Mouse (Mus musculus): ENCODE measurements around the gene Cyp1a1.

Cyp1a1 gene

DNA sequence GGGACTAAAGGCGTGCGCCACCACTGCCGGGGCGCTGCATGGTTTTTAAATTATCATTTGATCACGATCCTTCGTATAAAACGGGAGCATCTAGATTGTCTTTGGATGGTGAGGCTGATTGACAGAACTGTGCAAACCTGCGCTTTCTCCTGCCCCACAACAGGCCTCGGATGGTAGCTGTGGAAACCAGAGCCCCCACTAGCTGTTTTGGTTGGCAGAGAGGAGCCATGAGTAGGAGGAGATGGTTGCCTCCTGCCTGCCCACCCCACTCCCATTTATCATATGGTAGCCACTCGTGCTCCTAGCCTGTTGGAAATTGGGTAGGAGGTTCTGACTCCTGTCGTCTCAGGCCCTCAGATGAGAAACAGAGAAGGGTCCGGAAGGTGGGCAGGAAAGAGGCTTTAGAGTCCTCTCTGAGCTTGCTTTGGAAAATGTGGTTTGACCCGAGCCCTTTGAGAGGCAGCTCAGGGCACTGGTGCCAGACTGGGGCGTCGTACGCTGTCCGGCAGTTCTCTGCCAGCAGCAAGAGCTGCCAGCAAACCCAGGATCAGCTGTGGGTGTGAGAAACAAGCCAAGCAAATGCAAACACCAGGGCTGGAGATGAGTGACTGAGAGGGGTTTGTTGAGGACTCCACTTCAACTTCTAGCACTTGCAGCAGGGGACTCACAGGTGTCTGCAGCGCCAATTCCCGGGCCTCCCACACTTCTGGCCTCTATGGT is 30.9 kb upstream of the Cyp1a1 start:
- DNase-seq (ENCODE audit: low read depth, low spot score): no peak

DNA sequence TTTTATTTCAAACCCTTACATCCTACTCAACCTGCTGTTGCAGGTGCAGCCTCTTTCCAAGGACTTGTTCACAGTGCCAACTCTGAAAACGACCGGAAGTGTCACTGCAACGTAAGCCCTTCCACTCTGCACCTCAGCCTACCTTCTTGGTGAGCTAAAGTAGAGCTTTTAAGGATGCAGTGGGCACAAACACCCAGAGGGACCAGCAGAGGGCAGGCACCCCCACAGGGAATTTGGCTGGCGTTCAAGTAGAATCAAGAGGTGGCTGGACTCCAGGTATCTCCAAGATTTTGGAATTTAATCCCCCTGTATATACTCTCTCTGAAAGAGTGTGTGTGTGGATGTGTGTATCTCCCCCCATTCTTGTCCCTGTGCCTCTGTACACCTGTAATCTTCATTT is 29.9 kb upstream of the Cyp1a1 start:
- no peak for DNase-seq (ENCODE audit: low read depth, low spot score)

DNA sequence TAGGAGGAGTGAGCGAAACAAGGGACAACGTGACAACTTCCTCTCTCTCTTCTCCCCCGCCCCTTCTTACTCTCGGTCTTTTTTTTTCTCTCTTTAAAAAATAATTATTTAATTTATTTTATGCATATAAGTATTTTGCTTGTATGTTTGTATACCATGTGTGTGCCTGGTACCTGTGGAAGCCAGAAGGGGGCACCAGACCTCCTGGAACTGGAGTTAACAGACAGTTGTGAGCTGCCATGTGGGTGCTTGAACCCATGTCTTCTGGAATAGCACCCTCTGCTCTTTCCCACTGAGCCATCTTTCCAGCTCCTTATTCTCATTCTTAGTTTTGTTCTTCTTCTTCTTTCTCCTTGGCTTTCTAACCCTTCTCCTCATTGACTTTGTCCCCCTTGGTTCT is 28.8 kb upstream of the Cyp1a1 start:
- no peak for DNase-seq (ENCODE audit: low read depth, low spot score)

DNA sequence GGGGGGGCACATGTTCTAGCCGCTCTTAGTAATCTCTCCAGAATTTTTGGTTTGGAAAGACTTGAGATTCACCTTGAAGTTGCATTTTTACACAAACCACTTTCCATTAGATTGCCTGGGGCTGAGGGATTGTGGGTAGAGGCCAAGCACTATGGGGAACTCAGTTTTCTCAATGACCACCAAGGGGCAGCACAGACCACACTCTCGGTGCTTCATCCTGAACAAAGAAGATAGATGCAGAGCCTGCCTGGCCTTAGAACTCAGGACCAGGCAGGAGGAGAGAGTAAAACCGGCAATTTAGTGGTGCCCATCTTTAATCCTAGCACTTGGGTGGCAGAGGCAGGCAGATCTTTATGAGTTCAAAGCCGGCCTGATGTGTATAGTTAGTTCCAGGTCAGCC is 28.0 kb upstream of the Cyp1a1 start:
- DNase-seq (ENCODE audit: low read depth, low spot score): peak; percentile 65

DNA sequence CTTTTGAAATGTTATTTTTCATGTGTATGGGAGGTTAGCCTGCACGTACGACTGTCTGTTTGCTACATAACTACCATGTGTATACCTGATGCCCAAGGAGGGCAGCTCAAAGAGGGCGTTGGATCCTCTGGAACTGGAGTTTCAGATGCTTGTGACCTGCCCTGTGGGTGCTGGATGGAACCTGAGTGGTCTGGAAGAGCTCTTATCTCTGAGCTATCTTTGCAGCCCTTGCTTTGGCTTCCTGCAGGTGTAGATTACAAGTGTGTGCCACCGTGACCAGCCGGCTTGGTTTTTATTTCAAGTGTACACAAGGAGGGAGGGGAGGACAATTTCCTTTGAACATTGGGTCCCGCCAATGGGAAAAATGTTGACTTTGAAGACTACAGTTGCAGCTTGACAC is 27.2 kb upstream of the Cyp1a1 start:
- no peak for DNase-seq (ENCODE audit: low read depth, low spot score)

DNA sequence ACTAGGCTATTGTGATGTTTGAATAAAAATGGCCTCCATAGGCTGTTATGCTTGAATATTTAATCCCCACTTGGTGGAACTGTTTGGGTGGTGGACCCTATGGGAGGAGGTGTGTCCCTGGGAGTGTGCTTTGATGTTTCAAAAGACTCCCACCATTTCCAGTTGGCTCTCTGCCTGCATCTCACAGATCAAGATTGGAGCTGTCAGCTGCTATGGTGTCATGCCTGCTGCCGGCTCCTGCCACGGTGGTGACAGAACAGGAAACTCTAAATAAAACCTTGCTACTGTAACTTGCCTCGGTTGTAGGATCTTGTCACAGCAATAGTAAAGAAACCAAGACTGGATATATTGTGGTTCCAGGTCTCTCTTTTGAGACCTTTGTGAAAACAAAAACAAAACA is 26.2 kb upstream of the Cyp1a1 start:
- no peak for DNase-seq (ENCODE audit: low read depth, low spot score)

DNA sequence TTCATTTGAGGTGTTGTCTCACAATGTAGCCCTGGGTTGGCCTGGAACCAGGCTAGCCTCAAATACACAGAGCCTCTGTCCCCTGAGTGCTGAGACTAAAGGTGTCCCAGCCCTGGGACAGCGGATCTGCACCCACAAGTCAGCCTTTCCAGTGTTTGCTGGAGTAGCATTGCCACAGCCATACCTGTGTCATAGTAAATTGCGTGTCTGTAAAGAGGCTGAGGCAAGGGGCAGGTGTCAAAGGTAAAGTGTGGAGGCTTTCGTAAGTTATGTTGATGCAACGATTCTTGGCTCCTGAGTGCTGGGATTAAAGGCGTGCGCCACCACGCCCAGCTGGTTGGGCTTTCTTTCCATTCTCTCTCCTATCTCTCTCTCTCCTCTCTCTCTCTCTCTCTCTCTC is 23.1 kb upstream of the Cyp1a1 start:
- DNase-seq (ENCODE audit: low read depth, low spot score): no peak

DNA sequence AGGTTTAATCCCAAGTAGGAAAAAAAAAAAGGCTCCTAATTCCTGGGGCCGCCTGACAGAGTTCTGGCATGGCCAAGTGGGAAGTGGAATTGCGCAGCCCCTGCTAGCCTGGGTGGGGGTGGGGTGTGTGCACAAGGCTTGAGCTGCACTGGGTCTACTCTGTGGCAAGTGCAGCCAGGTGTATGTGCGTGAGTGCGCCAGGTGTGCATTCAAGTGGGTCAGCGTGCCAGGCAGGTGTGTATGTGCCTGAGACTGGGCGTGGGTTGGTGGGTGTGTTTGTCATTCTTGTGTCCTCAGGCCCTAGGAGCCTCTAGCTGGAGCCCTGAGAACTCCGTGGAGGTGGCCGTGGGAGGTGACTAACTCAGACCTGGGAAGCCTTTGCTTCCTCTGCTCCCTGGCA is 21.2 kb upstream of the Cyp1a1 start:
- no peak for DNase-seq (ENCODE audit: low read depth, low spot score)

DNA sequence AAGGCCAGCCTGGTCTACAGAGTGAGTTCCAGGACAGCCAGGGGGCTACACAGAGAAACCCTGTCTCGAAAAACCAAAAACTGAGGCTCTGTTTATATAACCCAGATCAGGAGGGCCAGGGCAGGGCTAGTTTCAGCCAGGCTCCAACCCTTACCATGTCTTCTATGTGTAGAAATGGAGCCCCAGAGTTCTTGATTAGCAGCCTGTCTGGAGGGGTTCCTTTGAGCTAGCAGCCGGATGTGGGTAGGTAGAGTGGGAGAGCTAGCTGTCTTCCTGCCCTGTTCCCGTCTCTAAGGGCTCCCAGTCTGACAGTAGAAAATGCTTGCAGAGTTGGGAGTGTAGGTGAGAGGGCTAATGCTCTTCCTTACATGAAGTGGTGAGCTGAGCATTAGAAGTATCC is 20.6 kb upstream of the Cyp1a1 start:
- no peak for DNase-seq (ENCODE audit: low read depth, low spot score)

DNA sequence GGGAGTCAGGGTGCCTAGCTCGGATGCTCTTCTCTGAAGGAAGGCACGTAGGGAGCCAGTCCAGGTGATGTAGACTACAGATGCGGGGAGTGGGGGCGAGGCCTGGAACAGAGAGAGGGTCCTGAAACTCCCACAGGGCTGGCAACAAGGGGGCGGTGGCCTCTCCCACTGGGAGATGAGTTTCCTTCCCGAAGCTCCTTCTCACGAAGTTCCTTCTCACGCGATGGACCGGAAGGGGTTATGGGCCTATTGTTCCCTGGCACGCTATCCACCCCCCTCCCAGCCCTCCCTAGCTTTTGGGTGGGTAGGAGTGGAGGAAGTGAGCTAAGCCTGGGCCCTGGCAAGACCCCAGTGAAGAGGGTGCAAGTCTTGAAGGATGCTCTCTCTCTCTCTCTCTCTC is 19.9 kb upstream of the Cyp1a1 start:
- no peak for DNase-seq (ENCODE audit: low read depth, low spot score)

DNA sequence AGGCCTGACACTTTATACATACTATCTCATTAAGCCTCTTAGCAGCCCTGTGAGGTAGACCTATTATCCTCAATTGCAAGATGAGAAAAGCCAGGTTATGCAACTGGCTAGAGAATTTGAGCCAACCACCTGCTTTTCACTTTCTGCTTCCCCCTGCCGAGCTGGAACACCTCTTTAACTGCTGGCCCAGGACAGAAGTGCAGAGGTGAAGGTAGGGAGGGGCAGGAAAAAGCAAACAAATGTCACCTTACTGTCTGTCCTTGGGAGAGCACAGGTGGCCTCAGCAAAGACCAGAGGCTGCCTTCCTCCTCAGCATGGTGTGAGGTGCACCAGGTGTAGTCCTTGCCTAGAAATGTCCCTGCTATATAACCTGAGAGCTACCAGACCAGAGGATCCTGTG is 19.5 kb upstream of the Cyp1a1 start:
- DNase-seq (ENCODE audit: low read depth, low spot score): no peak

DNA sequence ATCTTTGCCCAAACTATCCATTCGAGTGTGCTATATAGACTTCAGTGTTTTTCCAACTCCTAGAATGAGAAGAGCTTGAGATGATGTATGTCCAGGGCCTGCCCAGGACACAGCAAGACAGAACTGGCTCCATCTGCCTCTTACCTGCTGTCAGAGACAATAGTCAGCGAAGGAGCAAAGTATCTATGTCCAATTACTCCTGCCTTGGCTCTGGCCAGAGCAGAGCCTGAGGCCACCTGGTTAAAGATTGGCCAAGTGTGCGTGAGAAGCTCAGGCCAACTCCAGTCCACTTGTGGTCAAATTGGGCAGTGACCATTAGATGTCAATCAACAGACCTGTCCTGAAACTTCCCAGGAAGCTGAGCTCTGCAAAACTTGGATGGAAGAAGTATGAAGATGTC is 18.2 kb upstream of the Cyp1a1 start:
- no peak for DNase-seq (ENCODE audit: low read depth, low spot score)

DNA sequence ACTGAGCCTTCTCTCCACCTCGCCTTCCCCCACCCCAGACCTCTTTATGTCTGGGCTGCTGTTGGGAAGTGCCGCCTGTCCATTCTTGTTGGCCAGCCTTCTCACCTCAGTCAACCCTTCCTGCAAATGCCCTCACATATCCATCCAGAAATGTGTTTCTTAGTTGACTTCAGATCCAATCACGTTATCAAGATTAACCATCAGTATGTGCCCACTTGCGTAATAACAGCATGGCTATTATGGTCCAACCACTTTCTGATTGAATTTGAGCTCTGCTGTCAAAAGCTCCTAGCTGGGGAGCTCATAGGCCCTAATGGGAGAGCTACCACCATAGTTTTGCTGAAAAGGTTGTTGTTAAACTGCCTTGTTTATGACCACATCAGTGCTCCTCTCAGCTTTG is 16.7 kb upstream of the Cyp1a1 start:
- DNase-seq (ENCODE audit: low read depth, low spot score): no peak

DNA sequence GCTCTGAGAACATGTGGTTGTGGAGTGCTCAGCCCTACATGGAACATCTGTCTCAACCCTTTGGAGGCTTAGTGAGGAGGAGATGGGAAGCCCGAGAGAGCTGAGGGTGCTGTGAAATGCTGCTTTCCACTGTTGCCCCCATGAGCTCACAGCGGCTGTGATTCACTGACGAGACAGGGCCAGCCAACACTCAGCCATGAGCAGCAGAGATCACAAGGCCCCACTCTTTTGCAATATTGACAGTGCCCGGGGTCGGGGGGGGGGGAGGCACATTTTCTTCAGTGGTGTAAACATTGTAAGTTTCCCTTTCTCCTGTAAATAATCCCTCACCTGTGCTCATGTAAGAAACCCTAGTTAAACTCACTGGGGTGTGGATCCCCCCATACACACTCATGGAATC is 16.2 kb upstream of the Cyp1a1 start:
- no peak for DNase-seq (ENCODE audit: low read depth, low spot score)

DNA sequence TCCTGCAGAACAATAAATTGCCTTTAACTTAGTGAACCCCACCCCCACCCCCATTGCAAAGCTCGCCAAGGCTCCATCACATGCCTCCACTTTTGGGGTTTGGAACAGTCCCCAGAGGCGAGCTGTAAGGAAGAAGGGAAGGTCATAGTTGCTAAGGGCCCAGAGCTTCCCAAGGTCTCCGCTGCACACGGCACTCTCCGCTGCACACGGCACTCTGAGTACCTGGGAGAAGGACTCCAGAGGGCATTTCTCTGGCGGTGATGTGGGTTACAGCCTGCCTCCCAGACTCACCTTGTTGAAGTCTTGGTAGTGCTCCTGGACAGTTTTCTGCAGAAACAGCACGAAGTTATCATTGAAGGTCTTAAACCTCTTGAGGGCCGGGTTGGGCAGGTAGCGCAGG is 6.3 kb upstream of the Cyp1a1 start:
- no peak for DNase-seq (ENCODE audit: low read depth, low spot score)

DNA sequence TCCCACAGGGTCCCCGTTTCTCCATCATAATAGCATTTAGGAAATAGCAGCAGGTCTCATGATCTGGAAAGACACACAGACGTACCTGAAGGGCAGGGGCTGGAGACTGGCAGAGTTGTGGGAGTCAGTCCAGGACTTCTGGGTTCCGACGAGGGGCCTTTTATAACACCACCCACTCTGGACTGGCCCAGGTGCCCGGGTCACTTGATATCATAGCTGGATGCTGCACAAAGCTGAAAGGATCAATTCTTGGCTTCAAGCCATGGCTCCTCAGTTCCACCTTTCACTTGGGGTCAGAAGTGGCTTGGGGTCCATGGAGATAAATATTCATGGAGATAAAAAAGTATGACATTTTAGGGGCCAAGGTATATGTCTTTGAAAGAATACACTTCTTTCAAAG is 4.2 kb upstream of the Cyp1a1 start, which contains the start of gene Cyp1a2:
Gene Cyp1a2, minus strand, starts transcription at position 184 of the 400 bp plus-strand sequence.
- DNase-seq (ENCODE audit: low read depth, low spot score): no peak

DNA sequence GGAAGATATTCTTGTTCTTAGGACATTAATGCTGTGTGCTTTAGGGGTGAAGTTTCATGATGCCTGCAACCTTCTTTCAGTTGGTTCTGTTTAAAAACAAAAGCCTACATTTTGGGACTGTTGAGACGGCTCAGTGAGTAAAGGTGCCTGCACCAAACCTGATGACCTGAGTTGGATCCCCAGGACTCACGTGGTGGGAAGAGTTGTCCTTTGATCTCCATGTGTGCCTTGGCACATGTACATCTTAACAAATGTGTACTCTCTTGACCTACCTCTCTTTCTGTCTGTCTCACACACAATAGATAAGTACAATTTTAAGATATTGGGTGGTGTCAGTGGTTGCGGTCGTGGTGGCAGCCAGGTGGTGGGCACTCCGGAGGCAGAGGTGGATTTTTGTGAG is 1.7 kb upstream of the Cyp1a1 start:
- no peak for DNase-seq (ENCODE audit: low read depth, low spot score)

DNA sequence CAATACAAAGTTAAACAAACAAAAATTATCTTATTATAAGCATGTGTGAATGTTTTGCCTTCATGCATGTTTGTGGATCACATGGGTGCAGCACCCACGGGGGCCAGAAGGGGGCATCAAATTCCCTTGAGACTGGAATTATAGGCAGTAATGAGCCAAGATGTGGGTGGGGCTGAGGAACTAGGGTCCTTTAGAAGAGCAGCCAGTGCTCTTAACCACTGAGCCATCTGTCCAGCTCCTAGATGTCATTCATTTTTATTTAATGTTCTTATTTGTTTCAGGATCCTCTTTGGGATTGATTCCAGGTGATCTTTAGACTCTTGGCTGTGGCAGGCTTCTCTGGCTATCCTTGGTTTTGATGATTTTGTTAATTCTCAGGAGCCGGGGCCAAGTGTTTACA is 430 bp downstream of the Cyp1a1 start:
- no peak for DNase-seq (ENCODE audit: low read depth, low spot score)

DNA sequence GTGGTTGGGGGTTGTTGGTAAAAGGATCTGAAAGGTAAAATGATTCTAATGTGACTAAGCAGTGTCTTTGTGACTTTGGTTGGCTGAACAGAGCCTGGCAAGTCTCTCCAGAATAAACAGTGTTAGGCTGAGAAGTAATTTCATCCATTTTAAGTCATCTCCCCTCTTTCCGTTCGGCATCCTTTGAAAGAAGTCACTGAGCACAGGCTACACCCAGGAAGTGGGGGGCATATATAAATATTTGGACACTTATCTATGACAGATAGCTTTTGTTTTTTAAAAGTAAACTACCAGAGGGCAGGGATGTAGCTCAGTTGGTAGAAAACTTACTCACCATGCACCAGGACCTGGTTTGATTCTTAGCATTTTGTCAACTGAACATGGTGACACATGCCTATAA is 878 bp downstream of the Cyp1a1 start:
- DNase-seq (ENCODE audit: low read depth, low spot score): no peak

DNA sequence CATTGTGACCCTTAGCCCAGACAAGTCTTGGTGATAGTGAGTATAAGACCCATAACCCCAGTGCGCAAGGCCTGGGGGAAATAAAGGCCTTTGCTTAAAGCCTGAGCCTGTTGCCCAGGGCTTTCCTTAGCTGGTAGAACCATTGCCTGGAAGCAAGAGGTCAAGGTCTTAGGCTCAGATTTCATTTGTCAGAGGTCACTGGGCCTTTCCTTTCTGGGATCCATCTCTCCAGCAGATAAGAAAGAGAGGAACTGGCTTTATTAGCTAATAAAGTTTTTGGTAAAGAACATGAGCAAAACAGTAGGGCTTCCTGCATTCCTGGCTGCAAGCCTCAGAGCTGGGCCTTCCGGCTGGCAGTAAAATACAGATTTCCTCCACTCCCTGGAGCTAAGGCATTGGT is 6.4 kb downstream of the Cyp1a1 start:
- no peak for DNase-seq (ENCODE audit: low read depth, low spot score)

DNA sequence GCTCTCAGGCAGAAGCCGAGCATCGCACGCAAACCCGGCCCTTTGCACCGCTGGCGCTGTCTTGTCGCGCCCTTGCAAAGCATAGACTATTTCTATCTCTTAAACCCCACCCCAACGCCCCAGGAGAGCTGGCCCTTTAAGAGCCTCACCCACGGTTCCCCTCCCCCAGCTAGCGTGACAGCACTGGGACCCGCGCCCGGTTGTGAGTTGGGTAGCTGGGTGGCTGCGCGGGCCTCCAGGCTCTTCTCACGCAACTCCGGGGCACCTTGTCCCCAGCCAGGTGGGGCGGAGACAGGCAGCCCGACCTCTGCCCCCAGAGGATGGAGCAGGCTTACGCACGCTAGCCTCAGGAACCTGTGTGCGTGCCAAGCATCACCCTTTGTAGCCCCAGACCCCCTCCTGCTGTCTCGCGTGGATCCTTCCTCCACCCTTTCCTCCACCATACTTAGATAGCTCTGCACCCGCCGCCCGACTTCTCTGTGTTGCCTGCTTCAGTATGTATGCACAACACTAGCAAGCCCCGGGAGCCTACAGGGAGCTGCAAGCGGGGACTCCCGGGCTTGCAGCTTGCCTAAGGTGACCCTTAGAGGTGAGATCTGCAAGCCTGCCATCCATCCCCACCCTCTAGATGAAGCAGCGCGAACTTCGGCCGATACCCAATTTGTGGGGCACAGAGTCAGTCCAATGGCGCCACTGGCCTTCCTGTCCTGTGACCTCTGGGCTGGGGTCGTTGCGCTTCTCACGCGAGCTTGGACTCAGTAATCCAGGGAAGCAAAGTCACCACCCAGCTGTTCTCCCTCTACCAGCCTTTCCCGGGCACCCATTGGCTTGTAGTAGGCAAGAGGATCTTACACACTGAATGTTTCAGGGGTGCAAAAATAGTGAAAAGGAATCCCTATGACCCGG is 8.9 kb downstream of the Cyp1a1 start:
- no peak for DNase-seq (ENCODE audit: low read depth, low spot score)

DNA sequence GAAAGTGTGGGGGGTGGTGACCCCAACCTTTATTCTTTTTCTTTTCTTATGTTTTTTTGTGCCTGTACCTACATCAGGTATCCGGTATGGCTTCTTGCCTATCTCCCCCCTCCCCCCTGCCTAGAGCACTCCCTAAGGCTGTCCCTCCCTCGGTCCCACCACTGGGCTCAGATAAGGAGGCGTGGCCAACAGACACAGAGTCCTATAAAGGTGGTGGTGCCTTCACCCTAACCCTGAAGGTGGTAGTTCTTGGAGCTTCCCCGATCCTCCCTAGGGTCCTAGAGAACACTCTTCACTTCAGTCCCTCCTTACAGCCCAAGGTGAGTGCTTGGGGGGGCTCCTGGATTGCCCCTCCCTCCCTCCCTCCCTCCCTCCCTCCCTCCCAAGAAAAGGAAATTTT is 9.7 kb downstream of the Cyp1a1 start:
- DNase-seq (ENCODE audit: low read depth, low spot score): no peak

DNA sequence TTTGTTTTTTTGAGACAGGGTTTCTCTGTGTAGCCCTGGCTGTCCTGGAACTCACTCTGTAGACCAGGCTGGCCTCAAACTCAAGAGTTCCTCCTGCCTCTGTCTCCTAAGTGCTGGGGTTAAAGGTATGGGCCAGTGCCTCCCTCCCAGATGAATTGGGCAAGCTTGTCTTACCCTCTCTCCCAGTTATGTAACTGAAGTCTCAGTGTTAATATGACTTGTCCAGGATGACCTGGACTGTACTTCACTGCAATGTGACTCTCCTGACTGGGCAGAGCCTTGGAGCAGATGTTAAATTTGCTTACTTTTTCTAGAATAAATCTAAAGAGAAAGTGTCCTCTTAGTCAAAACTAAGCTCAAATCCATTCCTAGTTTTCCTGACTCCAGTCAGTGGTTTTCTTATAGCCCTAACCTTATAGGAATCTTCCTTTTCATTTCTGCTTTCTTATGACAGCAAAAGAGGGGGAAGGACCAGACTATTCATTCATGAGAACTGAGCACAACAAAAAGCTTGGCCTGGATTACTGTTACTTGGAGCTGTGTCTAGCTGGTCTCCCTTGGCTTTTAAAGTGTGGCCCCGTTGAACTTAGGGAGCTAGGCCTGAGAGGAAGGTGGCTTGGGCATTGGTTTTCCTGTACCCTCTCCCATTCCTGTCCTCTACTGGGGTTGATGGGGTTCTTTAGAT is 10.9 kb downstream of the Cyp1a1 start:
- DNase-seq (ENCODE audit: low read depth, low spot score): no peak
